Mouse (Mus musculus): ENCODE measurements around the gene Mcat.

DNA sequence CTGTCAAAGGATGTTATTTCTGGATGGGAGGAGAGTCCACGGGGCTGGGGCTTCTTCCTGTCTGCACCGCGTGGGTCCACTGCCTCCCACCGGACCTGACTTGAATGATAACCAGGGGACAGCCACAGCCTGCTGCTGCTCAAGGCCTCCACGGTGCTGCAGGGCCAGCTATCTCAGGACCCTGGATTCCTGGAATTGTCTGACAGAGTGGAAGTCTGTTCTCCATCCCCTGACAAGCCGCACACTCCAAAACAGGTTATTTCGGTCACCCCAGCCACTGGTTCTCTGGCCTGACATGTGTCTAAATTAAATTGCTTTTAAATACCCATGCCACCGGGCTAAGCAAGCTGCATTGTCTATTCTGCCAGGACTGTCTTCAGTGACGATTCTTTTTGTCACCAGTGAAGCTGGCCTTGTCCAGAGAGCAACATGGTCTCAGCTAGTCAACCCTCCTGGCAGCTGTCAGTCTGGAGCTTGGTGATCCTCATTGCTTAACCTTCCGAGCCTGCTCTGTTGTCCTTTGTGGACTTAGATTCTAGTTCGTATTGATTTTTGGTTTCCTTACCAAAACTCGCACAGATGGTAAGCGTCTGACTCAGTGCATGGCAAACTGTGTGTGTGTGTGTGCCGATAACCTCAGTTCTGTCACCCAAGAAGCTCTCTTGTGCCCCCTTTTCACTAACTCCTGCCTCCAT is 39.8 kb downstream of the Mcat start:
- no peak for TF ChIP-seq CTCF (IDR thresholded peaks at IDR 0.05)
- TF ChIP-seq POLR2A (IDR thresholded peaks at IDR 0.05; ENCODE audit: insufficient read depth, low read depth, low read length), result peak; percentile 63
- 0 out of 2 replicates have a peak, but pooled peaks have one; percentile 60 for TF ChIP-seq EP300 (IDR thresholded peaks at IDR 0.05; ENCODE audit: insufficient read depth, low read depth, low read length)

All from heart, adult 2 months (tissue).